Mouse (Mus musculus) hindbrain, embryonic 12.5 days (tissue): ENCODE measurements around the gene Iffo2. TPM values are rescaled to one million over a fixed set of nuclear protein-coding genes. Genes with fewer than 3 reads are reported as not detected.
A peak's percentile ranks its signal among the peaks of the same experiment; 100 is the strongest.

ENCODE experiments used
- ATAC-seq: fragments of 200-750 bp; cut with Nextera tagmentation; 2 replicates; pipeline ENCODE4 v1.8.0; 2017; ENCODE audit warnings: moderate TSS enrichment; ENCODE audit not compliant: low FRiP score
- H3K27ac ChIP-seq: fragments of 300-500 bp; sonication (generic); 2 replicates; pipeline ENCODE4 v1.5.1; 2016; ENCODE audit warnings: mild to moderate bottlenecking
- H3K27me3 ChIP-seq: fragments of 300-500 bp; sonication (generic); 2 replicates; pipeline ENCODE4 v1.6.1; 2016; ENCODE audit warnings: mild to moderate bottlenecking
- H3K36me3 ChIP-seq: fragments of 300-500 bp; sonication (generic); 2 replicates; pipeline ENCODE4 v1.6.1; 2016; ENCODE audit warnings: mild to moderate bottlenecking
- H3K4me1 ChIP-seq: fragments of 300-500 bp; sonication (generic); 2 replicates; pipeline ENCODE4 v1.6.1; 2016
- H3K4me2 ChIP-seq: fragments of 300-500 bp; sonication (generic); replicated peaks from 2 replicates; pipeline ENCODE4 v1.6.1; 2016; ENCODE audit warnings: mild to moderate bottlenecking
- H3K4me3 ChIP-seq: fragments of 300-500 bp; sonication (generic); 2 replicates; pipeline ENCODE4 v1.5.1; 2016; ENCODE audit warnings: mild to moderate bottlenecking
- H3K9ac ChIP-seq: fragments of 300-500 bp; sonication (generic); 2 replicates; pipeline ENCODE4 v1.6.1; 2016; ENCODE audit warnings: mild to moderate bottlenecking, moderate library complexity
- H3K9me3 ChIP-seq: fragments of 300-500 bp; sonication (generic); replicated peaks from 2 replicates; pipeline ENCODE4 v1.6.1; 2016; ENCODE audit warnings: mild to moderate bottlenecking
- WGBS: fragments of 180-500 bp; shearing (Covaris S2); methylation state at CpG from one replicate; pipeline ENCODE4 v1.1.7; 2016; 5-methylcytosine and 5-hydroxymethylcytosine counted together
- polyA plus RNA-seq: library from polyadenylated mRNA; unstranded; fragments of >200 nt; fragmentation: Nextera tagmentation; extraction: Ambion mirVana; gene quantifications from 2 replicates; pipeline ENCODE4 v1.2.1, GENCODE M21; 2016

Iffo2 gene
- polyA plus RNA-seq, 1 experiment from 2014 or later = 5.8 TPM

DNA sequence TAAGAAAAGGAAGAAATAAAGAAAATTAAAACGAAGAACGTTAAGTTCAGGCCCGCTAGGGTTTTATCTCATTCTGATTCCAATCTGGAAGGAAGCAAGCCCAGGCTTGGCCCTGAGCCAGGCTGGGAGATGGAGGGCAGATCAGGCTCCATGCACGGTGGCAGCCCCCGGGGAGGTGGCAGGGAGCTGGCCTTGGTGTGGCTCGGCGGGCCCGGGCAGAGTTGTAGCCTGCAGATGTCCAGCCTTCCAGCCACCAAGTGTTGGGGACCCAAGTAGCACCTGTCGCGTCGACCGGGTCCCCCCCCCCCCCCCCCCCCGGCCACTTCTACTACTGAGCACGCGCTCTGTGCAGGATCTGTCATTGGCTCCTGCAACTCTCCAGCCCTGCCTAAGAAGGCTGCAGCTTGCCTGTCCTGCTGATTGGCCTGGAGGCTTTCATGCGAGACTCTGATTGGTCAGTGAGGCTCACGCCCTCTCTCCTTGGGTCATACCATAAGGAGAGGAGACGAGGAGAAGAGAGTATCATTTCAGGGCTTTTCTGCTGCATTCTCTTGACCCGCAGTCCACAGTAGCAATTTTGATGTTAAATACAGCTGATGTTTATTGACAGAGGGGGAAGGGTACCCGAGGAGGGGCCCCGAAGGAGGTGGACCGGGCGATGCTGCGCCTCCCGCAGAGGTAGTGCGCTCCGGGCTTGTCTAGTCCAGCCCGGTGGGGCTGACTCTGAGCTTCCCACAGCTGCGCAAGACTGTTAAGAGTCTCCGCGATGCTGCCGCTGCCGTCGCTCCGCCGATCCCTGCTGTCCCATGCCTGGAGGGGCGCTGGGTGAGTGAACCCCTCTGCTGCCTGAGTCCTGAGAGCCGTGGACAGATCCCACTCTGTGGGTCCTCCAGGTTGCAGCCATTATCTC lies 92.3 kb downstream of the Iffo2 start, which contains the start of gene Aldh4a1:
Aldh4a1 (plus strand) TSS at position 494 of the 910 bp plus-strand sequence.
- no peaks in the 10 kb centered on the region for H3K36me3 ChIP-seq
- H3K9me3 ChIP-seq = no peaks in the 10 kb centered on the region
- peaks cover 20% of the 10 kb centered on the region for H3K4me1 ChIP-seq
- peak within 1 kb of the TSS; percentile 86 for H3K4me2 ChIP-seq
- H3K27ac ChIP-seq = peak within 1 kb of the TSS; percentile 82
- peak; percentile 100 for ATAC-seq
- H3K4me3 ChIP-seq = peak within 1 kb of the TSS; percentile 72
- under 1% methylated on average over 32 of the region's 38 CpGs for WGBS
- no peaks in the 10 kb centered on the region for H3K27me3 ChIP-seq
- peak within 1 kb of the TSS; percentile 70 for H3K9ac ChIP-seq

DNA sequence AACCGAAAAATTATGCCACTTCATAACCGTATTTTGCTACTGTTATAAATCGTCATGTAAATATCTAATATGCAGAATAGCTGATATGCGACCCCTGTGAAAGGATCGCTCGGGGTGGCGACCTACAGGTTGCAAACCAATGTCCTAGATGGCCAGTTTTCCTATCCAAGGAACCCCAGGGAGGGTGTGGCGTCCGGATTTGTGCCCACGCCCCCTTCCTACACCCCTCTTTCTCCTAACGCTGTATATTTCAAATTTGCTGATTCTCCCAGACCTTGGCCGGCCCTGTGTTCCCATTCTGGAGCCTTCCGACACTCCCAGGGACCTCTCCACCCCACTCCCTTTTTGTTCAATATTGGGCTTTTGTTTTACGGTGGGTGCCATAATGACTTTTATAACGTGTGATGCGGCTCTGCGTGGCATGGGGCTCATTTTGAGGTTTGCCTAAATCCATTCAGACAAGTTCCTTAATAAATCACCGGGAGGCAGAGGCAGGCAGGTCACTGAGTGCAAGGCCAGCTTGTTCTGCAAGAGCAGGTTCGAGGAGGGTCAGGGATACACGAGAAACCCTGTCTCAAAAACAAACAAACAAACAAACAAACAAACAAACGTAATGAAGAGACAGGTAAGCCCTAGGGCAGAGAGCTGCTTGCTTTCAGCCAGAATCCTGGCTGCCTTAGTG lies 93.2 kb downstream of the Iffo2 start:
- Histone ChIP-seq H3K27ac (no peak overlapping the region), H3K9me3 (no peaks in the 10 kb centered on the region), H3K9ac (peak overlapping the region; percentile 70), H3K4me1 (peaks cover 20% of the 10 kb centered on the region), H3K27me3 (no peaks in the 10 kb centered on the region), H3K4me3 (peak overlapping the region; percentile 72), H3K4me2 (peak overlapping the region; percentile 86), H3K36me3 (no peaks in the 10 kb centered on the region)
- 26% methylated on average over 21 of the region's 21 CpGs for WGBS
- ATAC-seq = no peak

DNA sequence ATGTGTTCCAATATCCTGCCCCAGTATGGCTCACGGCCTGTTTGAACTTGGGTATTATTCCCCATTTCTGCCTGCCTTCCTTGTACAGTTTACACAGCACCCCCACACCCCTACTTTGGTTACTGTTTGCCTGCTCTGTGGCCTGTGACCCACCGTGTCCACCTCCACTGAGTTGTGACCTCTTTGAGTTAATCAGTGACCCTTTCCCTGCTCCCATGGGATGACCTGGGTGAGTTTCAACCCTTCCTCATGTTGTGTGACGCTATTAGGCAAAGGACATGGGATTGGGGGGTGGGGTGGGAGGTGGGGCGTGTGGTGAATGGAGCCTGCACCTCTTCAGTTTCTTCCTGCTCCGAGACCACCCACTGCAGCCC lies 93.8 kb downstream of the Iffo2 start:
- no peaks in the 10 kb centered on the region for H3K9me3 ChIP-seq
- WGBS = 55% methylated on average over 5 of the region's 5 CpGs
- no peaks in the 10 kb centered on the region for H3K27me3 ChIP-seq
- H3K4me2 ChIP-seq = peak overlapping the region; percentile 86
- H3K4me1 ChIP-seq = peaks cover 20% of the 10 kb centered on the region
- H3K4me3 ChIP-seq = no peak overlapping the region
- no peaks in the 10 kb centered on the region for H3K36me3 ChIP-seq
- H3K27ac ChIP-seq = no peak overlapping the region
- no peak overlapping the region for H3K9ac ChIP-seq
- no peak for ATAC-seq

DNA sequence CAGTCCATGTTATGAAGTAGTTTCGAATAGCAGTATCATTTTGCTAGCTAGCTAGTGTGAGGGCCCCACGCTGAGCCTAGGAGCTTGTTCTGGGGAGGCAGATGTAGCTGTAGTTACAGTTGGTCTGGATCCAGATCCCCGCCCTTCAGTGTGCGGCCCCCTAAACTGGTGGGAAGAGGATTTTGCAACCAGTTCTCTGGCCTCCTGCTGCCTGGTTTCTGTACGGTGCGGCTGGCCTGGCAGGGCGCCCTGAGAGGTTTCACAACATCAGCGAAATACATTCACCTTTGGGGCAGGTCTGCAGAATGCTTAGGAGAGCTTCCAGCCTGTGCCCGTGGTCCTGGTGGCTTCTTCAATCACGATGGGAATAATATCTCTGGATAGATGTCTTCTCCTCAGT lies 94.4 kb downstream of the Iffo2 start:
- Histone ChIP-seq H3K4me3 (no peak overlapping the region), H3K4me2 (no peak overlapping the region), H3K27ac (no peak overlapping the region), H3K9me3 (no peaks in the 10 kb centered on the region), H3K9ac (no peak overlapping the region), H3K4me1 (peaks cover 20% of the 10 kb centered on the region), H3K36me3 (no peaks in the 10 kb centered on the region), H3K27me3 (no peaks in the 10 kb centered on the region)
- no peak for ATAC-seq
- 83% methylated on average over 10 of the region's 10 CpGs for WGBS

DNA sequence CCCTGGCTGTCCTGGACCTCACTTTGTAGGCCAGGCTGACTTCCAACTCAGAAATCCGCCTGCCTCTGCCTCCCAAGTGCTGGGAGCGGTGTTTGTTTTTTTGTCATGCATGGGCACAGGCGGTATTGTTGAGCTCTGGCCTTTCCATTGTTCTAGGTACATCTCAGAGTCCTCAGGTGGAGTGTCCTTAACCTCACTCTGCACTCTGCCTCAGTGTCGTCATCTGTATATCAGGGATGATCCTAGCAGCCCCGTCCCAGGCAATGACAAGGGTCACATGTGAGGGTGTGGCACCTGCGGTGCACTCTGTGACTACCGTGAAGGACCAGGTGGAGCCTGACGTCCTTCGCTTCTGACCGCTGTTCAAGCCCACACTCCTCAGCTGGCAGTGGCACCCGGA lies 97.0 kb downstream of the Iffo2 start:
- no peak overlapping the region for H3K9ac ChIP-seq
- no peaks in the 10 kb centered on the region for H3K36me3 ChIP-seq
- no peaks in the 10 kb centered on the region for H3K27me3 ChIP-seq
- H3K27ac ChIP-seq = no peak overlapping the region
- H3K9me3 ChIP-seq = no peaks in the 10 kb centered on the region
- no peak overlapping the region for H3K4me2 ChIP-seq
- H3K4me1 ChIP-seq = peaks cover 15% of the 10 kb centered on the region
- ATAC-seq = no peak
- H3K4me3 ChIP-seq = no peak overlapping the region
- 91% methylated on average over 11 of the region's 11 CpGs for WGBS

DNA sequence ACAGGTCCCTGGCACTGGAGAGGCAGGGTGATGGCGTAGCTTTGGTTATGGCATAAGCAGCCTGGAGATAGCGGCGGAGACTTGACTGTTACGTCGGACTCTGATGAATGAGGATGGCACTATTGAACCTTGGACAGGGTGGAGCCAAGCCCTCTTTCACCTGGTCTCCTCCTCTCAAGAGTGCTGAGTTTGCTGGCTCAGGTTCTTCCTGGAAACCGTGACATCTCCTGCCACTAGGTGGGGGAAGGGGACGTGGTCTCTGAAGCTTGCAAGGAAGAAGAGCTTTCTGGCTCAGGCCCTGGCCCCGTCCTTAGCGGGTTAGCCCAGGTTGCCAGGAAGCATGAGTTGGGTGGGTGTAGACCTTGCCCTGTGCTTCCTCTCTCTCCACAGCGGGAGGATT lies 99.8 kb downstream of the Iffo2 start:
- H3K36me3 ChIP-seq = no peaks in the 10 kb centered on the region; the same call in 1 of the 2 replicates
- no peaks in the 10 kb centered on the region for H3K9me3 ChIP-seq
- no peaks in the 10 kb centered on the region for H3K4me1 ChIP-seq
- 78% methylated on average over 10 of the region's 10 CpGs for WGBS
- H3K4me2 ChIP-seq = no peak overlapping the region
- no peak overlapping the region for H3K9ac ChIP-seq
- H3K4me3 ChIP-seq = no peak overlapping the region
- no peaks in the 10 kb centered on the region for H3K27me3 ChIP-seq
- no peak for ATAC-seq
- no peak overlapping the region for H3K27ac ChIP-seq

DNA sequence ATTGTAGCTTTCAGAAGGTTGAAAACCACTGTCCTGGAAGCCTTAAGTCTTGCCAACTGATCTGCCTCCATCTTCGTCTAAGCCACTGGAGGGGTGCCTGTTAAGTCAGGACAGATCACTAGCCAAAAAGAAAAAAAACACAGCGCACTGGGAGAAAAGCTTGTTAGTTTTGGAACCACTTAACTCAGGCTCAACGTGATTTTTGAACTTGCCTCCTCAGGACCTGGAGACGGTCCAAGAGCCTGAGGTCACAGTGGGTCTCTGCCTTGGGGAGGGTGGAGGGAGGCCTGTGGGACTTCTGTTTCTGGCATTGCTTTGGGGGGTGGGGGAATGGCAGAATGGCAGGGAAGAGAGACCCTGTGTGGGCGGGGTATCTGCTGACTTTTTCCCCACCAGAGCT lies 100.8 kb downstream of the Iffo2 start:
- H3K9ac ChIP-seq = no peak overlapping the region
- no peak overlapping the region for H3K27ac ChIP-seq
- no peaks in the 10 kb centered on the region for H3K4me1 ChIP-seq
- no peak for ATAC-seq
- H3K36me3 ChIP-seq = no peaks in the 10 kb centered on the region; the same call in 1 of the 2 replicates
- WGBS = 79% methylated on average over 5 of the region's 5 CpGs
- H3K4me2 ChIP-seq = no peak overlapping the region
- no peak overlapping the region for H3K4me3 ChIP-seq
- H3K9me3 ChIP-seq = no peaks in the 10 kb centered on the region
- no peaks in the 10 kb centered on the region for H3K27me3 ChIP-seq

DNA sequence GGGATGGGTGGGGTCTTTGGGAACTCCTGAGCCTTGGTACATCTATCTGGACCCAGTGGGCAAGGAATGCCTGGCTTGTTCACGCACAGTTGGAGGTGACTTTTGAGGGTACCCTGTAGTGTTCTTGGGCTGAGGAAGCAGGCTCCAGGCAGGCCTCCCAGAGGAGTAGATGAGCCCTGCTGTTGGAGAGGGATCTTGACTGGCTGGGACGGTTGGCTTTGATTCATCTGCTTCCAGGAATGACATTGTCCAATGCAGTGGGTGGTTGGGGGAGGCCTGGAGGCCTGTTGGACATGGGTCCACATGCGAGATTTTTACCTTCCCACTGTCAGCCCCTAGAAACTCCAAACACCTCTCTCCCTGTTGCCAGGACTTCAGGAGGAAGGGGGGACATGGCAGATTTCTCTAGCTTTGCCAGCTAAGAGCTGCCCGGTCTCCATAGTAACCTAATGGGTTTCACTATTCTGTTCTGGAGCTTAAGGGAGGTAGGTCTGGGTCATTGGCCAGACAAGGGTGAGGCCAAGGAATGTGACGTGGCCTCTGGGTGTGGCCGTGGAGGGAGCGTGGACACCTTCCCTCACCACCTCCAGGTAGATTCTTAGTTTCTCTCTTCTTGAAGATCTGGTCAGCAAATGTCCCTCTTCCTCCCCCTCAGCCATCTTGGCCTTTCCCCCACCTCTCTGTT lies 101.4 kb downstream of the Iffo2 start:
- 83% methylated on average over 7 of the region's 7 CpGs for WGBS
- no peak overlapping the region for H3K4me2 ChIP-seq
- no peaks in the 10 kb centered on the region for H3K9me3 ChIP-seq
- H3K4me1 ChIP-seq = no peaks in the 10 kb centered on the region
- no peak for ATAC-seq
- no peak overlapping the region for H3K4me3 ChIP-seq
- H3K27ac ChIP-seq = no peak overlapping the region
- no peak overlapping the region for H3K9ac ChIP-seq
- H3K27me3 ChIP-seq = no peaks in the 10 kb centered on the region
- H3K36me3 ChIP-seq = no peaks in the 10 kb centered on the region; the same call in 1 of the 2 replicates

DNA sequence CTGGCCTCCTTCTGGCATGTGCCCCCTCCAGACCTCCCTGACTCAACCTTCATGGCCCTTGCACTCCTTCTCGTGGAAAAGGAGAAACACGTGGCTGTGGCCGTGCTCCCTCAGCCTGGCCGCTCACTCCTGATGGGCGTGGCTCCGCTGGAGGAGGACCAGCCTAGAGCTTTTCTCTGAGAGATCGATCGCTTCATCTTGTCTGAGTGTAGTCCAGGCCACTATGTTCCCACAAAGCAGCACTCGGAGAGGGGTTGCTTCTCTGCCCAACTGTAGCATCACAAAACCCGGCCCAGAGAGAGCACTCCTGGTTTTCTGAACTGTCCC lies 101.9 kb downstream of the Iffo2 start:
- Histone ChIP-seq H3K9me3 (no peaks in the 10 kb centered on the region), H3K4me2 (no peak overlapping the region), H3K4me3 (no peak overlapping the region), H3K36me3 (no peaks in the 10 kb centered on the region; the same call in 1 of the 2 replicates), H3K9ac (no peak overlapping the region), H3K27me3 (no peaks in the 10 kb centered on the region), H3K4me1 (no peaks in the 10 kb centered on the region), H3K27ac (no peak overlapping the region)
- 89% methylated on average over 10 of the region's 10 CpGs for WGBS
- ATAC-seq = no peak

DNA sequence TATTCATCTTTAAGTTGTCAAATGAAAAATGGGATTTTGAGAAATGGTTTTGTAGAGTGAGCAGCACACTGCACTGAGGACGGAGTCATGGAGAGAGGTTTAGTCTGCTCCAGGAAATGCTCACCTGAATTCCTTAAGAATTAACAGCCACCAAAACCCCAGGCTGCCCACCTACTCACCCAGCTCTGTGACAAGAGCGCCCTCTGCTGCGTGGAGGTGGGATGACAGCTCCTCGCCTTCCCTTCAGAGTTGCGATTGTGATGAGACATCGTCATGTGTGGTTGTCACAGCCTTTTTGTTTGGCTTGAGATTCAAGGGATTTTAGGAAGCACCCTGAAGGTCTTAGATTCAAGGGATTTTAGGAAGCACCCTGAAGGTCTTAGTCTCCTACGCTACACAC lies 106.0 kb downstream of the Iffo2 start:
- no peak for ATAC-seq
- WGBS = 26% methylated on average over 7 of the region's 7 CpGs
- H3K4me2 ChIP-seq = no peak overlapping the region

DNA sequence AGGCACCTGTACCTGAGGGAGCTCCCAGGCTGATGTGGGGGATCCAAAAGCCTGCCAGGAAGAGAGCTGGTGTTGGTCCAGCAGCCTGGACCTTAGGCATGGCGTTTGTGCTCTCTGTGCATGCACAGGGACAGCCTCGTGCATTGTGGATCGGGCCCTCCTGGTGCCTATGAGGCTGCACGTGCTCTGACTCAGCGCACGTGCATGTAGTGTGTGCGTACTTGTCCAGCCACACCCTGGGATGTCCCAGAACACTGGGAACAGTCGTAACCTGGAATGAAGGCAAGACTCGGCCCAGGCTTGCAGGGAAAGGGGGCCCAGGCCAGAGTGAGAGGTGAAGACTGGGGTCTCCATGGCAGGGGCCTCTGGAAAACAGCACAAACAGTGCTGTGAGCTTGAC lies 107.5 kb downstream of the Iffo2 start:
- peaks cover 20% of the 10 kb centered on the region for H3K27me3 ChIP-seq
- peaks cover 36% of the 10 kb centered on the region for H3K4me1 ChIP-seq
- H3K4me2 ChIP-seq = no peak overlapping the region
- H3K4me3 ChIP-seq = no peak overlapping the region
- H3K36me3 ChIP-seq = no peaks in the 10 kb centered on the region; the same call in 1 of the 2 replicates
- no peak for ATAC-seq
- no peak overlapping the region for H3K9ac ChIP-seq
- H3K9me3 ChIP-seq = no peaks in the 10 kb centered on the region
- 91% methylated on average over 9 of the region's 9 CpGs for WGBS
- no peak overlapping the region for H3K27ac ChIP-seq

More for the DNA sequence above, 106.0 kb downstream of the Iffo2 start:
- Histone ChIP-seq H3K27ac (no peak overlapping the region), H3K27me3 (peaks cover 6% of the 10 kb centered on the region), H3K9me3 (no peaks in the 10 kb centered on the region), H3K4me1 (peaks cover 21% of the 10 kb centered on the region), H3K4me3 (no peak overlapping the region), H3K9ac (no peak overlapping the region), H3K36me3 (no peaks in the 10 kb centered on the region; the same call in 1 of the 2 replicates)

DNA sequence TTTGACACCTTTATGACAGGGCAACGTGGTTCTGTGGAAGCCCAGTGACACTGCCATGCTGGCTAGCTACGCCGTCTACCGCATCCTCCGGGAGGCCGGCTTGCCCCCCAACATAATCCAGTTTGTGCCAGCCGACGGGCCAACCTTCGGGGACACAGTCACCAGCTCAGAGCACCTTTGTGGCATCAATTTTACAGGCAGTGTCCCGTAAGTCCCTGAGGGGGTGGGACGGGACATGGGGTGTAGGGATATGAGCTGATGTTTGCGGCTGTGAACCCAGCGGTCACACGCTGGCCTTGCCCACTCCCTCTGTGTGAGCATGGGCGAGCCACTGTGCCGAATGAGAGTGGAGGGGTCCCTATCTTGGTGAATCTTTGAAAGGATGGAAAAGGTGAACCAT lies 108.0 kb downstream of the Iffo2 start:
- Histone ChIP-seq H3K27ac (no peak overlapping the region), H3K4me3 (no peak overlapping the region), H3K9me3 (no peaks in the 10 kb centered on the region), H3K27me3 (peaks cover 25% of the 10 kb centered on the region), H3K4me1 (peaks cover 36% of the 10 kb centered on the region), H3K9ac (no peak overlapping the region), H3K36me3 (no peaks in the 10 kb centered on the region; the same call in 1 of the 2 replicates), H3K4me2 (no peak overlapping the region)
- 92% methylated on average over 16 of the region's 16 CpGs for WGBS
- no peak for ATAC-seq
